Mouse (Mus musculus): ENCODE data around the gene Myo1e. TPM values are rescaled to one million over a fixed set of nuclear protein-coding genes. Genes with fewer than 3 reads are reported as not detected.

The Myo1e gene
- total and polyA plus RNA-seq, 3 experiments: 82.3 to 186 (median 98.7) TPM

- Histone ChIP-seq H3K4me3 (replicated peaks in 1 of 3; ENCODE audit: low read depth in 2 of 3, low read length in 2 of 3, poor library complexity in 1 of 3) (no peak overlapping the region), H3K79me2 (replicated peaks; ENCODE audit: control insufficient read depth, extremely low read depth, insufficient read depth, poor library complexity, severe bottlenecking) (no peaks in the 10 kb centered on the region), H3K36me3 (replicated peaks in 1 of 2; ENCODE audit: control insufficient read depth in 1 of 2, insufficient read depth in 1 of 2, low read length in 1 of 2) (peaks cover 70 to 98% of the 10 kb centered on the region in 2 experiments), H3K27me3 (replicated peaks) (no peaks in the 10 kb centered on the region), H3K9ac (ENCODE audit: insufficient read depth, low read depth) (no peak overlapping the region), H3K9me3 (replicated peaks; ENCODE audit: low read length) (no peaks in the 10 kb centered on the region), H3K4me1 (ENCODE audit: control insufficient read depth in 1 of 2, insufficient read depth in 2 of 2) (no peaks in the 10 kb centered on the region), H3K27ac (ENCODE audit: insufficient read depth, low read depth) (no peak overlapping the region), H3K4me2 (ENCODE audit: insufficient read depth, low read depth, poor library complexity, severe bottlenecking) (no peak overlapping the region)
- in situ Hi-C loops (cut with MboI; ENCODE audit: low pct_ligation_motif_present, low pct_unique_long_range_greater_than_20kb, low sequenced_read_pairs) (no loop called here), dilution Hi-C loops (cut with MboI; ENCODE audit: extremely low pct_ligation_motif_present, extremely low pct_unique_long_range_greater_than_20kb, low sequenced_read_pairs) (no loop called here)
- TF ChIP-seq PAX5 (IDR thresholded peaks at IDR 0.05; ENCODE audit: low read length) (no peak), CHD1 (IDR thresholded peaks at IDR 0.05; ENCODE audit: low read depth, low read length) (no peak), ZNF384 (IDR thresholded peaks at IDR 0.05; ENCODE audit: low read depth, low read length) (no peak), POLR2AphosphoS2 (IDR thresholded peaks at IDR 0.05; ENCODE audit: low read depth, low read length) (no peak), UBTF (IDR thresholded peaks at IDR 0.05; ENCODE audit: low read depth, low read length) (no peak), JUND (conservative IDR thresholded peaks at IDR 0.05; ENCODE audit: low read depth, low read length) (no peak), BHLHE40 (IDR thresholded peaks at IDR 0.05; ENCODE audit: low read depth, low read length) (no peak), ZMIZ1 (IDR thresholded peaks at IDR 0.05; ENCODE audit: low read depth, low read length) (no peak), MXI1 (IDR thresholded peaks at IDR 0.05; ENCODE audit: low read depth, low read length) (no peak), E2F4 (IDR thresholded peaks at IDR 0.05; ENCODE audit: insufficient replicate concordance, low read depth, low read length) (no peak), NRF1 (IDR thresholded peaks at IDR 0.05; ENCODE audit: low read depth, low read length) (no peak), TBP (conservative IDR thresholded peaks at IDR 0.05; ENCODE audit: low read depth, low read length) (no peak), ZC3H11A (IDR thresholded peaks at IDR 0.05; ENCODE audit: low read depth, low read length) (no peak), RCOR1 (conservative IDR thresholded peaks at IDR 0.05; ENCODE audit: low read depth, low read length) (no peak), HCFC1 (IDR thresholded peaks at IDR 0.05; ENCODE audit: low read depth, low read length) (no peak), MEF2A (IDR thresholded peaks at IDR 0.05; ENCODE audit: borderline replicate concordance, low read depth, low read length) (no peak), NELFE (IDR thresholded peaks at IDR 0.05; ENCODE audit: low read depth, low read length) (no peak)
- no peak for DNase-seq (ENCODE audit: extremely low read depth)
Measured at GRCm38 (mm10) chr9:70351570-70352277, 144.6 kb downstream of the Myo1e start.

GRCm38 (mm10) chr9:70356254-70356653, 149.1 kb downstream of the Myo1e start:
- in situ Hi-C loops (cut with MboI; ENCODE audit: low pct_ligation_motif_present, low pct_unique_long_range_greater_than_20kb, low sequenced_read_pairs) (no loop called here), dilution Hi-C loops (cut with MboI; ENCODE audit: extremely low pct_ligation_motif_present, extremely low pct_unique_long_range_greater_than_20kb, low sequenced_read_pairs) (no loop called here)
- Histone ChIP-seq H3K36me3 (replicated peaks in 1 of 2; ENCODE audit: control insufficient read depth in 1 of 2, insufficient read depth in 1 of 2, low read length in 1 of 2) (peaks cover 71 to 97% of the 10 kb centered on the region in 2 experiments), H3K27me3 (replicated peaks) (no peaks in the 10 kb centered on the region), H3K9me3 (replicated peaks; ENCODE audit: low read length) (no peaks in the 10 kb centered on the region), H3K9ac (ENCODE audit: insufficient read depth, low read depth) (no peak overlapping the region), H3K4me2 (ENCODE audit: insufficient read depth, low read depth, poor library complexity, severe bottlenecking) (no peak overlapping the region), H3K4me3 (replicated peaks in 1 of 3; ENCODE audit: low read depth in 2 of 3, low read length in 2 of 3, poor library complexity in 1 of 3) (no peak overlapping the region), H3K4me1 (ENCODE audit: control insufficient read depth in 1 of 2, insufficient read depth in 2 of 2) (peaks cover 3 to 10% of the 10 kb centered on the region in 2 experiments; a peak in 2 of 4 replicates), H3K27ac (ENCODE audit: insufficient read depth, low read depth) (no peak overlapping the region), H3K79me2 (replicated peaks; ENCODE audit: control insufficient read depth, extremely low read depth, insufficient read depth, poor library complexity, severe bottlenecking) (no peaks in the 10 kb centered on the region)
- TF ChIP-seq PAX5 (IDR thresholded peaks at IDR 0.05; ENCODE audit: low read length): no peak
- TF ChIP-seq CHD2 (IDR thresholded peaks at IDR 0.05; ENCODE audit: low read length): no peak
- TF ChIP-seq SIN3A (IDR thresholded peaks at IDR 0.05; ENCODE audit: low read length): no peak
- no peak for TF ChIP-seq MEF2A (IDR thresholded peaks at IDR 0.05; ENCODE audit: borderline replicate concordance, low read depth, low read length)
- no peak for TF ChIP-seq E2F4 (IDR thresholded peaks at IDR 0.05; ENCODE audit: insufficient replicate concordance, low read depth, low read length)
- no peak for TF ChIP-seq KAT2A (IDR thresholded peaks at IDR 0.05; ENCODE audit: insufficient replicate concordance, low read length)
- no peak for TF ChIP-seq BHLHE40 (IDR thresholded peaks at IDR 0.05; ENCODE audit: low read depth, low read length)
- DNase-seq (ENCODE audit: extremely low read depth): no peak
